Mouse (Mus musculus) midbrain, embryonic 12.5 days (tissue): ENCODE data around the gene Limk1. TPM values are rescaled to one million over a fixed set of nuclear protein-coding genes. Genes with fewer than 3 reads are reported as not detected.

Experiments
- ATAC-seq: fragments of 200-750 bp; cut with Nextera tagmentation; 2 replicates; pipeline ENCODE4 v1.8.0; 2017; ENCODE audit warnings: low read depth, moderate TSS enrichment, moderate library complexity; ENCODE audit not compliant: low FRiP score
- H3K27ac ChIP-seq: fragments of 300-500 bp; sonication (generic); replicated peaks from 2 replicates; pipeline ENCODE4 v1.5.1; 2016; ENCODE audit warnings: mild to moderate bottlenecking
- H3K27me3 ChIP-seq: fragments of 300-500 bp; sonication (generic); 2 replicates; pipeline ENCODE4 v1.6.1; 2016; ENCODE audit warnings: mild to moderate bottlenecking
- H3K36me3 ChIP-seq: fragments of 300-500 bp; sonication (generic); 2 replicates; pipeline ENCODE4 v1.6.1; 2016
- H3K4me1 ChIP-seq: fragments of 300-500 bp; sonication (generic); 2 replicates; pipeline ENCODE4 v1.6.1; 2016
- H3K4me2 ChIP-seq: fragments of 300-500 bp; sonication (generic); replicated peaks from 2 replicates; pipeline ENCODE4 v1.6.1; 2016; ENCODE audit warnings: mild to moderate bottlenecking, moderate library complexity
- H3K4me3 ChIP-seq: fragments of 300-500 bp; sonication (generic); 2 replicates; pipeline ENCODE4 v1.5.1; 2016; ENCODE audit warnings: mild to moderate bottlenecking
- H3K9ac ChIP-seq: fragments of 300-500 bp; sonication (generic); replicated peaks from 2 replicates; pipeline ENCODE4 v1.6.1; 2016; ENCODE audit warnings: mild to moderate bottlenecking, moderate library complexity
- H3K9me3 ChIP-seq: fragments of 300-500 bp; sonication (generic); 2 replicates; pipeline ENCODE4 v1.6.1; 2016; ENCODE audit warnings: mild to moderate bottlenecking
- WGBS: fragments of 180-500 bp; shearing (Covaris S2); methylation state at CpG from one replicate; pipeline ENCODE4 v1.1.7; 2016; 5-methylcytosine and 5-hydroxymethylcytosine counted together
- polyA plus RNA-seq: library from polyadenylated mRNA; unstranded; fragments of >200 nt; fragmentation: Nextera tagmentation; extraction: Ambion mirVana; gene quantifications from 2 replicates; pipeline ENCODE4 v1.2.1, GENCODE M21; 2016

Limk1 gene
- polyA plus RNA-seq, 1 experiment from 2014 or later: 17.7 TPM

- Histone ChIP-seq H3K9ac (no peak overlapping the region), H3K36me3 (peaks cover 58% of the 10 kb centered on the region), H3K27me3 (no peaks in the 10 kb centered on the region), H3K27ac (no peak overlapping the region), H3K4me3 (no peak overlapping the region), H3K4me1 (no peaks in the 10 kb centered on the region), H3K4me2 (no peak overlapping the region), H3K9me3 (no peaks in the 10 kb centered on the region)
- WGBS: 66% methylated on average over 3 of the region's 3 CpGs
- no peak for ATAC-seq
Observed at GRCm38 (mm10) chr5:134617071-134617470, 71.3 kb downstream of the Limk1 start.

DNA sequence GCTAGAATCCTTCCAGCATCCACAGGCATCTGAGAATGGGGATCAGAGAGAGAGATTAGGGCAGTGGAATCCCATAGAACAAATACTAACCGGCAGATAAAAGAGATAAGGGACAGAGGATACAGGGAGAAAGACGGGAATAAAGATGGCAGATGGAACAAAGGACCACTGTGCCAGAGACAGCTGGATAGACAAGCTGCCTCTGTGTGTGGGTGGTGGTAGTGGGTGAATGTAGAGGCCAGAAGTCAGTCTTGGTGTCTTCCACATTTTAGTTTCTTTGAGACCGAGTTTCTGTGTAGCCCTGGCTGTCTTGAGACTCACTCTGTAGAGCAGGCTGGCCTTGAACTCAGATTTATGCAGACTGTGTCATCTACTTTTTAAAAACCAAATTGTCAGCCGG, 72.6 kb downstream of the Limk1 start:
- Histone ChIP-seq H3K27ac (no peak overlapping the region), H3K36me3 (peaks cover 45% of the 10 kb centered on the region), H3K9ac (no peak overlapping the region), H3K4me1 (no peaks in the 10 kb centered on the region), H3K4me2 (no peak overlapping the region), H3K27me3 (no peaks in the 10 kb centered on the region), H3K9me3 (no peaks in the 10 kb centered on the region), H3K4me3 (no peak overlapping the region)
- ATAC-seq: no peak
- 73% methylated on average over 4 of the region's 4 CpGs for WGBS

GRCm38 (mm10) chr5:134615380-134615779, 73.0 kb downstream of the Limk1 start:
- Histone ChIP-seq H3K27ac (no peak overlapping the region), H3K4me2 (no peak overlapping the region), H3K9me3 (no peaks in the 10 kb centered on the region), H3K9ac (no peak overlapping the region), H3K4me3 (no peak overlapping the region), H3K27me3 (no peaks in the 10 kb centered on the region), H3K4me1 (no peaks in the 10 kb centered on the region), H3K36me3 (peaks cover 41% of the 10 kb centered on the region)
- 84% methylated on average over 8 of the region's 8 CpGs for WGBS
- ATAC-seq: no peak

DNA sequence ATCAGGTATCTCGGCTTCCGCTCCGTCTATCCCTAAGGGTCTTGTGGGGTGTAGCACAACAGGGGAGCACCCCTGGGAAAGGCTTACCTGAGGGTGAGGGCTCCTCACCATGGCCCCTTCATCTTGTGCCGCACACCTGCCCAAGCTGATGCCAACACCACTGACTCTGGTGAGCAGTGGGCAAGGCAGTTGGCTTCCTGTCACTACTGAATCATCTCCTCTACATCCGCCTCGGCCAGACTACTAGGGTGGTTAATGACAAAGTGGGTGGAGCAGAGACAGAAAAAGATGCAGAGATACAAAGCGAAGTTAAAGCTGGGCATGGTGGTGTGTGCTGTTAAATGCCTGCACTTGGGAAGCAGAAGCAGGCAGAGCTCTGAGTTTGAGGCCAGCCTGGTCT, 73.6 kb downstream of the Limk1 start, which contains the start of gene Lat2:
TSS of gene Lat2 (minus strand) at position 224 of the 400 bp plus-strand sequence.
- ATAC-seq: no peak
- Histone ChIP-seq H3K27ac (no peak within 1 kb of the TSS; the same call in 1 of the 2 replicates), H3K9ac (no peak within 1 kb of the TSS), H3K9me3 (no peaks in the 10 kb centered on the region), H3K4me1 (no peaks in the 10 kb centered on the region), H3K4me3 (no peak within 1 kb of the TSS), H3K27me3 (no peaks in the 10 kb centered on the region), H3K4me2 (no peak within 1 kb of the TSS), H3K36me3 (peaks cover 35% of the 10 kb centered on the region)
- WGBS: 96% methylated on average over 7 of the region's 7 CpGs

DNA sequence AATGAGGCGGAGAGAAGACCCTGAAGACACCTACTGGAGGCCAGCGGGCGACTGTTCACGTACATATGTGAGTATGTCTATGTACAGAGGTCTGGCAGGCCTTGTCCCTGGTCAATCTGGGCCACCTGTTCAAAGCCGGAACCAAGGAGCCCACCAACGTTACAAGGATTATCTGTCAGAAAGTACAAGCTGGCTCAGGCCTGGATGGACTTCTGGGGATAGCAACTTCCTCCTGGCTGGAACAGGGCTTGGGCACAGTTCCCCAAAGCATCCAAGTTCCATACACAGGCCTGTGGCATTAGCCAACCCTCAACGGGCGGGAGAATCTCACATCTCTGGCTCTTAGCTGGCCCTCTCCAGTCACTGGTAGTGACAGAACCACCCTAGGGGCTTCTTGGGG, 74.1 kb downstream of the Limk1 start:
- no peak overlapping the region for H3K27ac ChIP-seq
- H3K4me3 ChIP-seq: no peak overlapping the region
- no peak for ATAC-seq
- H3K4me1 ChIP-seq: no peaks in the 10 kb centered on the region
- no peak overlapping the region for H3K4me2 ChIP-seq
- 90% methylated on average over 8 of the region's 8 CpGs for WGBS
- peaks cover 30% of the 10 kb centered on the region for H3K36me3 ChIP-seq
- H3K9me3 ChIP-seq: no peaks in the 10 kb centered on the region
- no peak overlapping the region for H3K9ac ChIP-seq
- no peaks in the 10 kb centered on the region for H3K27me3 ChIP-seq

- Histone ChIP-seq H3K27ac (no peak overlapping the region; the same call in 1 of the 2 replicates), H3K9me3 (no peaks in the 10 kb centered on the region), H3K9ac (no peak overlapping the region), H3K36me3 (peaks cover 24% of the 10 kb centered on the region), H3K4me3 (no peak overlapping the region), H3K4me2 (no peak overlapping the region), H3K27me3 (no peaks in the 10 kb centered on the region), H3K4me1 (no peaks in the 10 kb centered on the region)
- WGBS: 88% methylated on average over 9 of the region's 9 CpGs
- no peak for ATAC-seq
Observed at GRCm38 (mm10) chr5:134613727-134614126, 74.7 kb downstream of the Limk1 start.

GRCm38 (mm10) chr5:134611810-134612521, 76.4 kb downstream of the Limk1 start:
- no peaks in the 10 kb centered on the region for H3K27me3 ChIP-seq
- H3K9ac ChIP-seq: no peak overlapping the region
- no peak overlapping the region for H3K27ac ChIP-seq
- H3K4me2 ChIP-seq: no peak overlapping the region
- peaks cover 8% of the 10 kb centered on the region for H3K36me3 ChIP-seq
- no peak overlapping the region for H3K4me3 ChIP-seq
- H3K4me1 ChIP-seq: no peaks in the 10 kb centered on the region
- no peak for ATAC-seq
- WGBS: 75% methylated on average over 8 of the region's 8 CpGs
- H3K9me3 ChIP-seq: no peaks in the 10 kb centered on the region

DNA sequence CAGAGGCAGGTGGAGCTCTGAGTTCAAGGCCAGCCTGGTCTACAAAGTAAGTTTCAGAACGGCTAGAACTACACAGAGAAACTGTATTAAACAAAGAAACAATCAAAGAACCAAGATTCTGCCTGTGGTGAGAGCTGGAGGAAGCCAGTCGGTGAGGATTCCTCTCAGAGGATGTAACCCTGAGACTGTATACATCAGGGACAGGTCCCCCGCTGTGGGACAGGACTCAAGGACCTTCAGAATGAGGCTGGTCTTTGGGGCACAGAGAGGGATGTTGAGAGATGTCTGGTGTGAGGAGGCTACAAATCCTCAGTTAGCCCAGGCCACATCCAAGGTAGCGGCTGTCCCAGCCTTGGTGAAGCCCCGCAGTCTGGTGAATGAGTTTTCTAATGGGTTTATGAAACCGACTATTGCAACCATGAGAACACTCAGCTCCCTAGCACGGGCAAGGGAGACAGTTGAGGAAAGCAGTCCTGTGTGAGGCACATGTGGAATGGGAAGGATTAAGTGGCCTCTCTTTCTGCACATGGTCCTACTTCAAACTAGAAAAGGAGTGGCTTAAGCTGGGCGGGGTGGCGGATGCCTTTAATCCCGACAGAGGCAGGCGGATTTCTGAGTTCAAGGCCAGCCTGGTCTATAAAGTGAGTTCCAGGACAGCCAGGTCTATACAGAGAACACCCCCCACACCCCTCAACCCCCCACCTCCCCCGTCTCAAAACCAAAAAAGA, 78.3 kb downstream of the Limk1 start:
- no peak overlapping the region for H3K4me3 ChIP-seq
- no peak overlapping the region for H3K4me2 ChIP-seq
- H3K27ac ChIP-seq: no peak overlapping the region
- no peaks in the 10 kb centered on the region for H3K9me3 ChIP-seq
- no peak for ATAC-seq
- H3K9ac ChIP-seq: no peak overlapping the region
- no peaks in the 10 kb centered on the region for H3K4me1 ChIP-seq
- H3K36me3 ChIP-seq: no peaks in the 10 kb centered on the region
- 93% methylated on average over 12 of the region's 12 CpGs for WGBS
- H3K27me3 ChIP-seq: no peaks in the 10 kb centered on the region

GRCm38 (mm10) chr5:134607121-134607520, 81.3 kb downstream of the Limk1 start:
- Histone ChIP-seq H3K9ac (no peak overlapping the region), H3K36me3 (no peaks in the 10 kb centered on the region), H3K4me3 (no peak overlapping the region), H3K9me3 (no peaks in the 10 kb centered on the region), H3K27me3 (no peaks in the 10 kb centered on the region), H3K27ac (no peak overlapping the region), H3K4me1 (no peaks in the 10 kb centered on the region), H3K4me2 (no peak overlapping the region)
- 62% methylated on average over 5 of the region's 5 CpGs for WGBS
- no peak for ATAC-seq

- Histone ChIP-seq H3K27me3 (no peaks in the 10 kb centered on the region), H3K9me3 (no peaks in the 10 kb centered on the region), H3K4me3 (no peak overlapping the region), H3K9ac (no peak overlapping the region), H3K27ac (no peak overlapping the region), H3K36me3 (no peaks in the 10 kb centered on the region), H3K4me1 (no peaks in the 10 kb centered on the region), H3K4me2 (no peak overlapping the region)
- no peak for ATAC-seq
Observed at GRCm38 (mm10) chr5:134606314-134606713, 82.1 kb downstream of the Limk1 start.
